Mouse (Mus musculus) left cerebral cortex, adult 11 months (tissue): ENCODE data around the gene Rnf6.
"Not testable (repeated sequence)": the region's sequence is repeated elsewhere in the genome, so short reads cannot be mapped to it uniquely, and the experiment has no call there.

Experiments used
- DNase-seq: peaks from one replicate; pipeline ENCODE4 v3.0.0; 2022; ENCODE audit warnings: low spot score

The Rnf6 gene

DNA sequence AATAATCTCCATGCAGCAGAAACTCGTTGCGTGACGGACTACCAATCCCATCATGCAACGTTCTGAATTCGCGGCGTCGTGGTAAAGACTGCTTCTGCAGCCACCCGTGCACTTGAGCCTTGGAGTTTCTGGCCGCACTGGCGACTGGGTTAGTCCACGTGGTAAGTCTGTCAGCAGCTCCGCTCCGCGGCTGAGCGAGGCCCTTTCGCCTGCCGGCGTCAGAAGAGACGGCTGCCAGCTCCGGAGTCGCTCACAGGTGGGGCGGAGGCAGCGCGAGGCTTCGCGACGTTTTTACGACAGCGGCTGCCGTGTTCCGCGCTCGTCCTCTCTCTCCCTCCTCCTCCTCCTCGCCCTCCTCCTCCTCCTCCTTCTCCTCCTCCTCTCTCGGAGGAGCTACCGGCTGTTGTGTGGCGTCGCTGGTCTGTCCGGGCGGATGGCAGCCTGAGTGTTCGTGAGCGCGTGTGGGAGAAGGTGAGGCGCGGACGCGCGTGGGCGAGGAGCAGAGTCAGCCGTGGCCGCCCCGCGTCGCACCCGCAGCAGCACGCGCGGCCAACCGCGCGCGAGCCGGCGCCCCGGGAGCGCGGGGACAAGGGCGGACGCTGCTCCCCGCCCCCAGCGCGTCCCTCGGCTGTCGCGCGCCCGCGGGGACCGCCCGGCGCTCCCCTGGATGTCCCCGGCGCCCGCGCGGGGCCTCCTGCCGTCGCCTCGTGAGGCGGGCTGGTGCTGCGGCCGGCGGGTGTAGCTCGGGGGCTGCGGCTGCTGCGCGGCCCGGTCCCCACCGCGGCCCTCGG lies 9.7 kb upstream of the Rnf6 start, which contains the start of gene Cdk8:
Gene Cdk8 (plus strand): TSS at position 367 of the 791 bp plus-strand sequence.
- DNase-seq, result peak; percentile 85

- DNase-seq, result no peak
These were observed 8.7 kb upstream of the Rnf6 start for GRCm38 (mm10) chr5:146229869-146230650.

GRCm38 (mm10) chr5:146227496-146227895 lies 6.1 kb upstream of the Rnf6 start:
- no peak for DNase-seq

DNA sequence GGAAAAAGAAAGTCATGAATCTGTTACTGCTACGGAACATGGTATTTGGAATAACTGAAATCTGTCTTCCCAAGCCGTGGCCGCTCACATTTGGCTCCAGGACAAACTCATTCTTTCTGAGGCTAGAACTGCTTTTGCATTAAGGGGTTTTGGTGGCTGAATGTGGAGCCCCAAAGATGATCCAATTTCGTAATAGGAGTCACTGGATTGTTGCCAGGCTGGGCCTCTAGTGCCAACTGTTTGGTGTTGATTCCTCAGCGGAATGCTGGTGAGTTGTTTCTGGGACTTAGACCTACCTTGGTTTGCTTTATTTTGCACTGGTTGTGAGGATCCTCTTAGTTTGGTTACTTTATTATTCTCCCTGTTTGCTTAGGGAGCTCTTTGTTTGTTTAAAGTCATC lies 2.4 kb upstream of the Rnf6 start:
- no peak for DNase-seq

GRCm38 (mm10) chr5:146221722-146222121 lies 367 bp upstream of the Rnf6 start:
- no peak for DNase-seq

- no peak for DNase-seq
These were observed 865 bp downstream of the Rnf6 start for GRCm38 (mm10) chr5:146220501-146220878.

DNA sequence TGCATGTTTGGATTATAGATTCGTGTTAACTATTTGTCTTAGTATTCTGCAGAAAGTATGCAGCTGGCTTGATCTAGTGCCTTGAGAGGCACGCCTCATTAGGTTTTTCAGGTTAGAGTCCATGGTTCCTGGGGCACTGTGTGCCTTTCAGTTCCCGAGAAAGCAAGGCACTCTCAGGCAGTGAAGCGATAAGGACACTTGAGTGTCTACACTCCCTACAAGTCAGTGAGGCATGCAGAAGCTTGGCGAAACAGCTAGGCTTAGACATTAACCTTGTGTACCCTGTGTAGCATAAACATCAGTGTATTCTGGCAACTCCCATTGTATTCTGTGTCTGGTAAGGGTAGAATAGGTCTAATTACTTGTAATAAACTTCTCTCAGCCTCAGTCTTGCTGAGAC lies 15.8 kb downstream of the Rnf6 start:
- DNase-seq, result no peak

DNA sequence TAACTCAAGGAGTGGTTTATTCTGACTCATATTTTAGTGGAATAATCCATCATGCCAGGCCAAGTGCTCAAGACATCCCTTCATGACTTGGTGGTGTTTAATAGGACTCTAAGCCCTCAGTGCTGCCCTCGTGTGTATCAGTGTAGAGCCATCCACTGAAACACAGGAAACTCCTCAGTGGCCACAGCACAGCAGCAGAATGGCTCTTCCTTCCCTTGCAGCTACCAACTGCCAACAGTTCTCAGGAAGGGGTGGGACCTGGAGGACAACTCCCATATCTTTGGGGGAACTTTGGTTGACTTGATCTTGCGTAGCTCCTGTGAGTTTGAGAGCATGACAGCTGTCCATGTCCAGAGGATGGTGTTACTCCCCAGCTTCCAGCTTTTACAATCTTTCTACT lies 17.4 kb downstream of the Rnf6 start:
- no peak for DNase-seq

- DNase-seq, result no peak
These were observed 20.8 kb downstream of the Rnf6 start for GRCm38 (mm10) chr5:146200580-146200979.

- no peak for DNase-seq
These were observed 21.8 kb downstream of the Rnf6 start for GRCm38 (mm10) chr5:146199540-146199939.

- DNase-seq, result no peak
These were observed 22.3 kb downstream of the Rnf6 start for GRCm38 (mm10) chr5:146199073-146199472.

DNA sequence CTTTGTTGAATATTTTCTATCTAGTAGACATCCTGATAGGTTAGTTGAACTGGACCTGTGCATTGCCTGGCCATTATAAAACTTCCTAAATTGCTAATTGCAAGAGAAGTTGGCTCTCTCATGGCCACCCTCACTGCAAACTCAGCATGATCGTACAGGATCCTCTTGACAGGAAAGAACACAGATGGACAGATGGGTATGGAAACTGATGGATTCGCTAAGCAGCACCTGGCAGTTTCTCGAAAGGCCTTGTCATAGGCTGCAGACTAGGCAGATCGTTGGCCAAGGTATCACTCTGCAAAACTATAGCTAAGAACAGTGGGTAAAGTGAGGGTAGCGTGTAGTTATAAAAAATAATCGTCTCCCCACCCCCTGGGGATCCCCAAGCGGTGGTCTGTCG lies 28.0 kb downstream of the Rnf6 start:
- DNase-seq, result no peak

- DNase-seq, result no peak
These were observed 30.7 kb downstream of the Rnf6 start for GRCm38 (mm10) chr5:146190501-146191269.

GRCm38 (mm10) chr5:146190093-146190492 lies 31.3 kb downstream of the Rnf6 start:
- no peak for DNase-seq

DNA sequence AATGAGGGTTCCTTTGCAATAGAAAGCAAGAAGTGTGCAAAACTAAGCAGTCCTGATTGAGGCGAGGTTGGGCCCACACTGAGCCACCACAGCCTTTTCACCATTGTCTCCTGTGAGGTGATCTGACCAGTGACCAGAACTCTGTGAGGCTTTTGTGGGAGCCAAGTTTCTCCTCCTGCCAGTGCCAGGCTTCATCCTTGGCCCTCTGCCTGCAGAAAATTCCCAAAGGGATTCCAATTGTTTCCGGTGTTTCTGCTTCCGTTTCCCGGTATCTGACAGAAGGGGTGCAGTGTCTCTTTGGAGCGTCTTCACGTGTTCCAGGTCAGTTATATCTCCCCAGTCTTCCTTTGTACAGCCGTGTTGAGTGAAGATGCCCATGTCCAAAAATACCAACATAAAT lies 32.6 kb downstream of the Rnf6 start:
- DNase-seq, result no peak

DNA sequence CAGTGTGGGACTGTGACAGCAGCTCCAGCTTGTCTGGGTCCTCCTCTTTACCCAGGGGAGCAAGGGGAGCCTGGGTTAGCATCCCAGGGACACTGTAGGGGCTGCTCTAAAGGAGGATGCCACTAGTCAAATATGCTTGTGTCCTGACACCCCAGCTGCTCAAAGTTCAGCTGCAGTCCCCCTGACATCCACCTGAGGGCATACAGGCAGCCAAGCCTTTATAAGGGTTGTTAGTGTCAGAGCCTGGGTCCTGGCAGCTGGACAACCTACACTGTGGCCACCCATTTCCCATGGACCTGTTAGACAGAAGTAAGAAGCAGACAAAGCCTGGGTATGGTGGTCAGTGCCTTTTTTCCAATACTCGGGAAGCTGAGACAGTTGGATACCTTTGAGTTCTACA lies 33.2 kb downstream of the Rnf6 start:
- DNase-seq, result no peak

GRCm38 (mm10) chr5:146187441-146187840 lies 33.9 kb downstream of the Rnf6 start:
- peak; percentile 11 for DNase-seq

GRCm38 (mm10) chr5:146185204-146185603 lies 36.2 kb downstream of the Rnf6 start, which contains the start of gene 1700001J03Rik:
1700001J03Rik (minus strand) TSS chr5:146185304.
- DNase-seq, result not testable (repeated sequence)

- not testable (repeated sequence) for DNase-seq
These were observed 48.6 kb downstream of the Rnf6 start for GRCm38 (mm10) chr5:146172744-146173143.

GRCm38 (mm10) chr5:146170621-146171020 lies 50.7 kb downstream of the Rnf6 start, which contains the start of gene Gm6309:
Gm6309 (minus strand) TSS chr5:146170721.
- DNase-seq, result not testable (repeated sequence)

DNA sequence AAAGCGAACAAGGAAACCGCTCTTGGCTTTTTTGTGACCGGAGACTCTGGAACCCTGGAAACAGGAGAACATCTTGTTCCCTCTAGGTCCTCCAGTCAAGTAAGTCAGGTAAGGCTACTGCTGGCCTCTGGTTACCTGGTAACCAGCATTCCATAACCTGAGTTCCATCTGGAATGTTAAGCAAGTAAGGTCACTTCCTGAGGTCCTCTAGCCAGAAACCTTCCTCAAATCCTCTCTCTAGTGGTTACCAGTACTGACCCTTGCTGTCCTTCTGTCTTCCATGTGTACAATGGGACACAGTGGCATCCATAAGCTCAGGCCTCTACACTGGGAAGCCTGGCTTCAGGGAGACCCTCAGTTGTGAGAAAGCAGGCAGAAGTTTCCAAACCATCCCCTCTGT lies 60.9 kb downstream of the Rnf6 start, which contains the start of gene Gm5565:
Gene Gm5565 (minus strand): TSS at position 101 of the 400 bp plus-strand sequence.
- DNase-seq, result not testable (repeated sequence)
